Mouse (Mus musculus) midbrain, embryonic 16.5 days (tissue): ENCODE results near the gene Esrp2. TPM values are rescaled to one million over a fixed set of nuclear protein-coding genes. Genes with fewer than 3 reads are reported as not detected.
A peak's percentile ranks its signal among the peaks of the same experiment; 100 is the strongest.

Experiments
- ATAC-seq: fragments of 200-750 bp; cut with Nextera tagmentation; 2 replicates; pipeline ENCODE4 v1.8.0; 2017; ENCODE audit warnings: moderate TSS enrichment
- H3K27ac ChIP-seq: fragments of 300-500 bp; sonication (generic); 2 replicates; pipeline ENCODE4 v1.5.1; 2014; ENCODE audit warnings: mild to moderate bottlenecking, low read length, mixed read lengths
- H3K27me3 ChIP-seq: fragments of 300-500 bp; sonication (generic); 2 replicates; pipeline ENCODE4 v1.6.1; 2014; ENCODE audit warnings: low read depth, low read length, mixed read lengths; ENCODE audit not compliant: control insufficient read depth, insufficient read depth
- H3K36me3 ChIP-seq: fragments of 300-500 bp; sonication (generic); 2 replicates; pipeline ENCODE4 v1.6.1; 2014; ENCODE audit warnings: mild to moderate bottlenecking, low read length, moderate library complexity, mixed read lengths; ENCODE audit not compliant: control insufficient read depth, insufficient read depth
- H3K4me1 ChIP-seq: fragments of 300-500 bp; sonication (generic); 2 replicates; pipeline ENCODE4 v1.6.1; 2014; ENCODE audit warnings: mild to moderate bottlenecking, low read length, mixed read lengths; ENCODE audit not compliant: control insufficient read depth, insufficient read depth
- H3K4me2 ChIP-seq: fragments of 300-500 bp; sonication (generic); 2 replicates; pipeline ENCODE4 v1.6.1; 2014; ENCODE audit warnings: mild to moderate bottlenecking, low read length, mixed read lengths
- H3K4me3 ChIP-seq: fragments of 300-500 bp; sonication (generic); 2 replicates; pipeline ENCODE4 v1.5.1; 2014; ENCODE audit warnings: low read depth, mild to moderate bottlenecking, low read length, moderate library complexity, mixed read lengths
- H3K9ac ChIP-seq: fragments of 300-500 bp; sonication (generic); 2 replicates; pipeline ENCODE4 v1.6.1; 2014; ENCODE audit warnings: low read depth, low read length, mixed read lengths
- H3K9me3 ChIP-seq: fragments of 300-500 bp; sonication (generic); replicated peaks from 2 replicates; pipeline ENCODE4 v1.6.1; 2014; ENCODE audit warnings: mild to moderate bottlenecking, low read length, mixed read lengths; ENCODE audit not compliant: control insufficient read depth, poor library complexity, severe bottlenecking
- WGBS: fragments of 180-500 bp; shearing (Covaris S2); extraction: QIAGEN DNeasy Blood & Tissue Kit; methylation state at CpG from one replicate; pipeline ENCODE4 v1.1.7; 2014; 5-methylcytosine and 5-hydroxymethylcytosine counted together
- polyA plus RNA-seq: library from polyadenylated mRNA; unstranded; fragments of >200 nt; fragmentation: Nextera tagmentation; extraction: Ambion mirVana; gene quantifications from 2 replicates; pipeline ENCODE4 v1.2.1, GENCODE M21; 2015

The Esrp2 gene
- polyA plus RNA-seq, 1 experiment from 2014 or later: 0.29 TPM

DNA sequence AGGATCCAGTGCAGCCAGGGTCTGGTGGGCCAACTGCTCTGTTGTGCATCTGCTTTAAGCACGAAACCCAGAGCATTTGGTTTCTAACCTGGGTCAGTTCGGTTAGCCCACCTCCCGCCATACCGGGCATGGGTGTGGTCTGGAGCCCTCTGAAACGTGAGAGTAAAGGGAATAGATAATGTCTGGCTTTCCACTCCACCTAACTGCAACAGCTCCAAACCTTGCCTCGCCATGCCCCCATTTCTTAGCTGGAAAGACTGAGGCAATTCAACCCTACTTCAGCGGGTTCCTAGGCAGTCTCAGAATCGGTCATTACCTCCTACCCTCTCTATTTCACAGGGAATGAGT is 13.9 kb upstream of the Esrp2 start:
- WGBS: 19% methylated on average over 8 of the region's 8 CpGs
- H3K4me2 ChIP-seq: peak overlapping the region; percentile 86
- no peaks in the 10 kb centered on the region for H3K27me3 ChIP-seq
- peak overlapping the region; percentile 89 for H3K9ac ChIP-seq
- peak overlapping the region; percentile 87 for H3K4me3 ChIP-seq
- ATAC-seq: peak; percentile 23
- H3K9me3 ChIP-seq: no peaks in the 10 kb centered on the region
- peaks cover 19% of the 10 kb centered on the region for H3K4me1 ChIP-seq
- no peaks in the 10 kb centered on the region for H3K36me3 ChIP-seq
- peak overlapping the region; percentile 51 for H3K27ac ChIP-seq

DNA sequence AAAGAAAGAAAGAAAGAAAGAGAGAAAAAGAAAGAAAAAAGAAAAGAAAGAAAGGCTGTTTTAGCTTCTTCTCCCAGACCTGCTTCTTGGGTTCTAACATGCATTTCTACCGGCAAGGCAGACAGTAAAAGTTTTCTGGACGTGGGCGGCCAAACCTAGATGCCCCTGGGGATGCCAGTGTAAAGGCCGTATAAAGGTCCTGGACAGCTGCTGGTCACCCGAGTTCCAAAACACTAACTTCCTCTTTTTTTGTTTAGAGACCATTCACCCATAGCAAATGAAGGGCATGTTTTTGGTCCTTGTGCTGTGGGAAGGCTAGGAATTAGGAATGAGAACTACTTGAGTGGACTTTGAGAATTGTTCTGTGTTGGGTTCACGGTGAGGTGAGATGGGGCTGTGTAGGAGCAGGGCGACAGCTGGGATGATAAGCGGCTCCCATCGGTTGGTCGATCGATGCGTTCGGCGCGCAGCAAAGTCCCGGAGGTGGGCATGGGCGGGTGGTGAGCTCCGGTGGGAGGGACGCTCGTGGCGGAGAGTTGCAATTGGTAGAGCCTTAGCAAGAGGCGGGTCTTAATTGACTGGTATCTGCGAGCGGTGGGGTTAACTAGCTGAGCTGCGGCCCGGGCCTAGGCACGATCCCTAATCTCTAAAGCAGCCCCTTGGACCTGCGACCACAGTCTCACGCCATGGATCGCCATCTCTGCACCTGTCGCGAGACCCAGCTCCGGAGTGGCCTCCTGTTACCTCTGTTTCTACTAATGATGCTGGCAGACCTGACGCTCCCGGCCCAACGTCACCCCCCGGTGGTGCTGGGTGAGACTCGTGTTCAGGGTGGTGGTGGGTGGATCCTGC is 13.3 kb upstream of the Esrp2 start, which contains the start of gene Pla2g15:
Gene Pla2g15 (plus strand): TSS at position 599 of the 852 bp plus-strand sequence.
- peak within 1 kb of the TSS; percentile 51 for H3K27ac ChIP-seq
- H3K27me3 ChIP-seq: no peaks in the 10 kb centered on the region
- 2% methylated on average over 38 of the region's 38 CpGs for WGBS
- no peaks in the 10 kb centered on the region for H3K36me3 ChIP-seq
- H3K9ac ChIP-seq: peak within 1 kb of the TSS; percentile 89
- H3K4me2 ChIP-seq: peak within 1 kb of the TSS; percentile 86
- H3K4me3 ChIP-seq: peak within 1 kb of the TSS; percentile 87
- ATAC-seq: peak; percentile 99
- no peaks in the 10 kb centered on the region for H3K9me3 ChIP-seq
- H3K4me1 ChIP-seq: peaks cover 19% of the 10 kb centered on the region

DNA sequence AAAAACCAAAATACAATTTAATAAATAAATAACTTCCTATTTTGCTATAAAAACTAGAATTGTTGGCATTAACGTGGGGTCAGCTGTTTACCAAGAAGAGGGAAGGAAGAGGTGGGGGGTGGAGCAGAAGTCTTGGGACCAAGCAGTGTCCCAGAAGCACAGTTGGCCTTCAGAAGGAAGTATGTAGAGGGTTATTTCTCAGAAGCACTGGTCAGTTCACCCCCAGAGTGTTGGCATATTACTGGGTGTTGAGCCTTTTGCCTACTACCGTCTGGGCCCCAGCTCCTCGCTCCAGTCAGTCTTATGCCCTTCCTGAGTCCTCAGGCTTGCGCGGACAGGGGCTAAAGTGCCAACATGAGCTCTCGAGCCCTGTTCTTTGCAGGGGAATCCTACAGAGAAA is 12.3 kb upstream of the Esrp2 start:
- Histone ChIP-seq H3K4me2 (no peak overlapping the region), H3K4me3 (no peak overlapping the region), H3K9me3 (no peaks in the 10 kb centered on the region), H3K36me3 (no peaks in the 10 kb centered on the region), H3K9ac (no peak overlapping the region), H3K27ac (no peak overlapping the region), H3K4me1 (peaks cover 19% of the 10 kb centered on the region), H3K27me3 (no peaks in the 10 kb centered on the region)
- ATAC-seq: no peak
- WGBS: 94% methylated on average over 6 of the region's 6 CpGs

DNA sequence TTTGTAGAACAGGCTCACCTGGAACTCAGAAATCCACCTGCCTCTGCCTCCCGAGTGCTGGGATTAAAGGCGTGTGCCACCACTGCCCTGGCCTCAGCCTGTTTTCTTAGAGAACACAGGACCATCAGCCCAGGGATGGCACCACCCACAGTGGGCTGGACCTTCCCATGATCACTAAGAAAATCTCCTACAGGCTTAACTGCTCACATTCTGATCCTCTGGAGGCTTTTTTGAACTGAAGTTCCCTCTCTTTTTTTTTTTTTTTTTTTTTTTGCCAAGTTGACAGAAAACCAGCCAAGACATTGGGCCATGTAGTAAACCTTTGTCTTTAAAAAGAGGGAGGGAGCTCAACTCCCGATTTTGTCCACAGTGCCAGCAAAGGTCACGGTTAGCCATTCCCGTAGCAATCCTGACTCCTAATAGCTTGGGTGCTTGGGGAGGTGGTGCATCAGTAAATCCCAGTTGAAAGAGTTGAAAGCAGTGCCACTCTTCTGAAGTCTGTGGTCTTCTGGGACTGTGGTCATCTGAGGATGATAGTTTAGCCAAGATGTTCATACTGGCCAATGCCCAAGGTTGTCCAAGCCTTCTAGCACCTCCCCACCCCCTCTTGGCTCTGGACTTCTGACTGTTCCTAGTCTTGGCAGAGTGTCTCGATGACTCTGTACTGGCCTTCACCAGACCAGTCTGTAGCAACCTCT is 11.2 kb upstream of the Esrp2 start:
- H3K9ac ChIP-seq: no peak overlapping the region
- ATAC-seq: no peak
- WGBS: 88% methylated on average over 6 of the region's 6 CpGs

DNA sequence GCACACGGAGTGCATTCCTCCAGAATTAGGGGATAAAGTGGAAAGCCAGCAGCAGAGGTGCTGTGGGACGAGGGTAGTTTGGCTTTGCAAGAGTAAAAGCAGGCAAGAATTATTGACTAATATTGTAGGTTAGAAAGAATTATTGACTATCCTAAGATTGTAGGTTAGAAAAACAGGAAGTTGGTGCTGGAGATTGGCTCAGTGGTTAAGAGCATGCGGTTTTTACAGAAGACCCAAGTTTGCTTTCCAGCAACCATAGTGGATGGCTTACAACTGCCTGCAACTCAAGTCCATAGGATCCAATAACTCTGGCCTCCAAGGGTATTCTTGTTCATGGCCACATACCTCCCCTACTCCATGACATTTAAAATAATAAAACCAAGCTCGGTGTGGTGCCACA is 9.2 kb upstream of the Esrp2 start:
- Histone ChIP-seq H3K4me2 (no peak overlapping the region), H3K27ac (no peak overlapping the region), H3K9me3 (no peaks in the 10 kb centered on the region), H3K36me3 (no peaks in the 10 kb centered on the region), H3K4me1 (peaks cover 7% of the 10 kb centered on the region), H3K9ac (no peak overlapping the region), H3K27me3 (no peaks in the 10 kb centered on the region), H3K4me3 (no peak overlapping the region)
- WGBS: 92% methylated on average over 4 of the region's 4 CpGs
- no peak for ATAC-seq

More for the DNA sequence above, 11.2 kb upstream of the Esrp2 start:
- Histone ChIP-seq H3K36me3 (no peaks in the 10 kb centered on the region), H3K27ac (no peak overlapping the region), H3K4me3 (no peak overlapping the region), H3K9me3 (no peaks in the 10 kb centered on the region), H3K27me3 (no peaks in the 10 kb centered on the region), H3K4me2 (no peak overlapping the region), H3K4me1 (peaks cover 19% of the 10 kb centered on the region)

DNA sequence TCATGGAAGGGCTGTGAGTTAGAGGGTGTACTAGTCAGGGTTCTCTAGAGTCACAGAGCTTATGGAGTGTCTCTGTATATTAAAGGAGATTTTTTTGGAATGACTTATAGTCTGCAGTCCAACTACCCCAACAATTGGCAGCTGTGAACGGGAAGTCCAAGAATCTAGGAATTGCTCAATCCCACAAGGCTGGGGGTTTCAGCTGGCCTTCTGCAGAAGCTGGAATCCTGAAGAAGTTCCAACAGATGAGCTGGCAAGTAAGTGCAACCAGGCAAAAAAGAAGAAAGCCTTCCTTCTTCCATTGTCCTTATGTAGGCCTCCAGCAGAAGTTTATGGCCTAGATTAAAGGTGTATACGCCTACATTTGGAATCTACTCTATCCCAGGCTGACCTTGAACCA is 8.6 kb upstream of the Esrp2 start:
- Histone ChIP-seq H3K36me3 (no peaks in the 10 kb centered on the region), H3K9ac (no peak overlapping the region), H3K4me1 (peaks cover 3% of the 10 kb centered on the region; the same call in 1 of the 2 replicates), H3K27me3 (no peaks in the 10 kb centered on the region), H3K4me3 (no peak overlapping the region), H3K9me3 (no peaks in the 10 kb centered on the region), H3K27ac (no peak overlapping the region), H3K4me2 (no peak overlapping the region)
- ATAC-seq: no peak
- 89% methylated on average over 2 of the region's 2 CpGs for WGBS

DNA sequence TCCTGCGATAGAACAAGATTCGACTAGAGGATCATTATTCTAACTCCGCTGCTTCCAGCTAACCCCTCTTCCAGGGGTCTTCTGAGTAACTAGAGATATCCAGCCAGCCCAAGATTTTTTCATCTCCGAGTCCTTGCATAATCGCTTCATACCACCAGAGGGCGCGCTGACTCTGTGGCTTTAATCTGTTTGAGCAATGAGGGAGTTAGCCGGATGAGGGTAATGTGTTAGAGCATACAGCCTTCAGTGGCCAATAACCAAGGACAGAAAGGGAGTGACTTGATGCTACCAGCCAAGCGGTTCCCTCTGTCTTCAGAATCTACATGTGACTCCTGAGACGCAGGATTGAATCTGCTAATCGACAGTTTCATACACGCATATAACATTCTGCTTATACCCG is 4.0 kb upstream of the Esrp2 start:
- peak; percentile 66; the same call in 1 of the 2 replicates for ATAC-seq
- WGBS: 14% methylated on average over 13 of the region's 13 CpGs
- H3K27ac ChIP-seq: no peak overlapping the region
- H3K36me3 ChIP-seq: no peaks in the 10 kb centered on the region
- 0 out of 2 replicates have a peak overlapping the region, but pooled peaks have one; percentile 9 for H3K4me2 ChIP-seq
- peaks cover 31% of the 10 kb centered on the region for H3K27me3 ChIP-seq
- peaks cover 22% of the 10 kb centered on the region for H3K4me1 ChIP-seq
- no peak overlapping the region for H3K9ac ChIP-seq
- no peak overlapping the region for H3K4me3 ChIP-seq
- no peaks in the 10 kb centered on the region for H3K9me3 ChIP-seq

DNA sequence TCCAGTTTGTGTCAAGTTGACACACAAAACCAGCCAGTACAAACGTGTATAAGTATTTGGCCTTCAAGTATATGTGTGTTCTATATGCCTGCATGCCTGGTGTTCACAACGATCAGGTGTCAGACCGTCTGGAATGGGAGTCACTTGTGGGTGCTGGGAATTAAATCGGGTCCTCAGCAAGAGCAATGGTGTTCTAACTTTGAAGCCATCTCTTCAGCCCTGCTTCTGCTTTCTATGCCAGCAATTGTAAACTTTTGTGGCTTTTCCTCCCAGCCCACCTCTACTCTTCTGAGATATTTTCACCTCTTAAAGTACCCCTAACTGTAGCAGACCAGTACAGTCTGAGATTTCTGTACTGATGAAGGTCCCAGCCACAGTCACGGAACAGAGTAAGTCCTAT is 3.4 kb upstream of the Esrp2 start:
- Histone ChIP-seq H3K9ac (no peak overlapping the region), H3K4me1 (peaks cover 25% of the 10 kb centered on the region), H3K27me3 (peaks cover 37% of the 10 kb centered on the region), H3K27ac (no peak overlapping the region), H3K4me2 (no peak overlapping the region), H3K36me3 (no peaks in the 10 kb centered on the region), H3K4me3 (no peak overlapping the region), H3K9me3 (no peaks in the 10 kb centered on the region)
- ATAC-seq: no peak
- WGBS: 63% methylated on average over 5 of the region's 5 CpGs

DNA sequence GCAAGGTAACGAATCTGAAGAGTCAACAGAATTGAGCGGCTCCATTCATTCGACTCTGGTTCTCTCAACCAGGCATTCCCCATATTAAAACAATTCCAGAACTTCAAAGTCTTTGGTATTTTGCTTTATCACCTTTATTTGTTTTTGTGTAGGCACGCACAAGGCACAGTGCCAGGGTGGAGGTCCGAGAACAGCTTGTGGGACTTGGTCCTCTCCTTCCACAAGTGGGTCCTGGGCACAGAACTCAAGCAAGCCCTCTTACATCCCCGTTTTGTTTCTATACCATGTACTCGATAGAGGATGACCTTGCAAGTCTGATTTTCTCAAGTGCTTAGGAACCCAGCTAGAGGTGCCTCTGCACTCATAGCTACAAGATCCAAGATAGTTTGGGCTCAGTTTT is 1.8 kb upstream of the Esrp2 start:
- H3K9ac ChIP-seq: peak overlapping the region; percentile 51
- H3K4me3 ChIP-seq: peak overlapping the region; percentile 47
- peaks cover 25% of the 10 kb centered on the region for H3K4me1 ChIP-seq
- peaks cover 53% of the 10 kb centered on the region for H3K27me3 ChIP-seq
- H3K4me2 ChIP-seq: peak overlapping the region; percentile 85
- WGBS: 13% methylated on average over 7 of the region's 7 CpGs
- H3K36me3 ChIP-seq: no peaks in the 10 kb centered on the region
- no peak for ATAC-seq
- H3K27ac ChIP-seq: no peak overlapping the region
- H3K9me3 ChIP-seq: no peaks in the 10 kb centered on the region
